Mouse (Mus musculus) hindbrain, embryonic 11.5 days (tissue): ENCODE results near the gene D130043K22Rik. TPM values are rescaled to one million over a fixed set of nuclear protein-coding genes. Genes with fewer than 3 reads are reported as not detected.

ENCODE experiments used
- ATAC-seq: fragments of 200-750 bp; cut with Nextera tagmentation; 2 replicates; pipeline ENCODE4 v1.8.0; 2017; ENCODE audit warnings: mild to moderate bottlenecking, moderate TSS enrichment, moderate library complexity; ENCODE audit not compliant: low FRiP score
- DNase-seq: peaks from one replicate; pipeline ENCODE4 v3.0.0-alpha.2; 2015; ENCODE audit warnings: low spot score
- H3K27ac ChIP-seq: fragments of 300-500 bp; sonication (generic); 2 replicates; pipeline ENCODE4 v1.5.1; 2014; ENCODE audit warnings: mild to moderate bottlenecking, low read depth, low read length
- H3K27me3 ChIP-seq: fragments of 300-500 bp; sonication (generic); 2 replicates; pipeline ENCODE4 v1.6.1; 2014; ENCODE audit warnings: mild to moderate bottlenecking, low read length, moderate library complexity, mixed read lengths; ENCODE audit not compliant: control insufficient read depth, insufficient read depth
- H3K36me3 ChIP-seq: fragments of 300-500 bp; sonication (generic); 2 replicates; pipeline ENCODE4 v1.6.1; 2014; ENCODE audit warnings: mild to moderate bottlenecking, low read length, moderate library complexity, mixed read lengths; ENCODE audit not compliant: control insufficient read depth, insufficient read depth
- H3K4me1 ChIP-seq: fragments of 300-500 bp; sonication (generic); replicated peaks from 2 replicates; pipeline ENCODE4 v1.6.1; 2014; ENCODE audit warnings: low read length, mixed read lengths; ENCODE audit not compliant: control insufficient read depth, insufficient read depth
- H3K4me2 ChIP-seq: fragments of 300-500 bp; sonication (generic); replicated peaks from 2 replicates; pipeline ENCODE4 v1.6.1; 2014; ENCODE audit warnings: mild to moderate bottlenecking, low read depth, low read length
- H3K4me3 ChIP-seq: fragments of 300-500 bp; sonication (generic); 2 replicates; pipeline ENCODE4 v1.5.1; 2014; ENCODE audit warnings: low read depth, low read length
- H3K9ac ChIP-seq: fragments of 300-500 bp; sonication (generic); 2 replicates; pipeline ENCODE4 v1.6.1; 2014; ENCODE audit warnings: low read depth, low read length
- H3K9me3 ChIP-seq: fragments of 300-500 bp; sonication (generic); 2 replicates; pipeline ENCODE4 v1.6.1; 2016; ENCODE audit warnings: low read length; ENCODE audit not compliant: control insufficient read depth
- WGBS: fragments of 180-500 bp; shearing (Covaris S2); extraction: QIAGEN DNeasy Blood & Tissue Kit; methylation state at CpG from one replicate; pipeline ENCODE4 v1.1.7; 2014; 5-methylcytosine and 5-hydroxymethylcytosine counted together
- polyA plus RNA-seq: library from polyadenylated mRNA; unstranded; fragments of >200 nt; fragmentation: Nextera tagmentation; extraction: Ambion mirVana; gene quantifications from 2 replicates; pipeline ENCODE4 v1.2.1, GENCODE M21; 2014

D130043K22Rik gene
- polyA plus RNA-seq, 1 experiment from 2014 or later: 0.94 TPM

GRCm38 (mm10) chr13:24901916-24902315 is 57.0 kb downstream of the D130043K22Rik start:
- no peaks in the 10 kb centered on the region for H3K27me3 ChIP-seq
- H3K27ac ChIP-seq: no peak overlapping the region
- WGBS: 74% methylated on average over 2 of the region's 2 CpGs
- ATAC-seq (no peak), DNase-seq (no peak)
- no peaks in the 10 kb centered on the region for H3K36me3 ChIP-seq
- no peaks in the 10 kb centered on the region for H3K9me3 ChIP-seq
- H3K4me2 ChIP-seq: no peak overlapping the region
- H3K4me1 ChIP-seq: no peaks in the 10 kb centered on the region
- no peak overlapping the region for H3K9ac ChIP-seq
- no peak overlapping the region for H3K4me3 ChIP-seq

GRCm38 (mm10) chr13:24903412-24903811 is 58.5 kb downstream of the D130043K22Rik start:
- H3K9me3 ChIP-seq: no peaks in the 10 kb centered on the region
- no peaks in the 10 kb centered on the region for H3K27me3 ChIP-seq
- H3K4me1 ChIP-seq: no peaks in the 10 kb centered on the region
- 86% methylated on average over 6 of the region's 6 CpGs for WGBS
- ATAC-seq: no peak
- no peak overlapping the region for H3K4me3 ChIP-seq
- DNase-seq: no peak
- no peaks in the 10 kb centered on the region for H3K36me3 ChIP-seq
- no peak overlapping the region for H3K9ac ChIP-seq
- H3K27ac ChIP-seq: no peak overlapping the region
- no peak overlapping the region for H3K4me2 ChIP-seq

DNA sequence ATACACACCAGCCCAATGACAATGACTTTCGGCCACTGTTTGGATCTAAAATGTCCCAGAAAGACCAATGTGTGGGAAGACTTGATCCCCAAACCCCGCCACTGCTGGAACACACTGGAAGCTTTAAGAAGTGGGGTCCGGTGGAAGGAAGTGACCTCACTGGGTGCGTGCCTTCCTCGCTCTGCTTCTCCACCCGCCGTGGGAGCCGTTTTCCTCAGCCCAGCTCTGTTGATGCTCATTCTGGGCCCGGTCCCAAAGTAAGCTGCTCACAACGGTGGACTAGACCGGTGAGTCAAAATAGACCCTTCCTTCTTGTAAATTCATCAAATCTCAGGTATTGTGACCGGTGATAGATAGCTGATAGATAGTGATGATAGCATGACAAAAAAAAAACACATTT is 60.5 kb downstream of the D130043K22Rik start:
- no peaks in the 10 kb centered on the region for H3K4me1 ChIP-seq
- H3K9ac ChIP-seq: no peak overlapping the region
- no peak overlapping the region for H3K4me2 ChIP-seq
- no peak for ATAC-seq
- no peak for DNase-seq
- H3K36me3 ChIP-seq: no peaks in the 10 kb centered on the region
- H3K9me3 ChIP-seq: no peaks in the 10 kb centered on the region
- H3K27me3 ChIP-seq: no peaks in the 10 kb centered on the region
- no peak overlapping the region for H3K27ac ChIP-seq
- H3K4me3 ChIP-seq: no peak overlapping the region
- WGBS: 93% methylated on average over 12 of the region's 12 CpGs

- Histone ChIP-seq H3K9me3 (no peaks in the 10 kb centered on the region), H3K4me3 (no peak overlapping the region), H3K4me1 (no peaks in the 10 kb centered on the region), H3K27me3 (no peaks in the 10 kb centered on the region), H3K36me3 (no peaks in the 10 kb centered on the region), H3K4me2 (no peak overlapping the region), H3K9ac (no peak overlapping the region), H3K27ac (no peak overlapping the region)
- 82% methylated on average over 11 of the region's 11 CpGs for WGBS
- ATAC-seq: no peak
- DNase-seq: no peak
Observed at GRCm38 (mm10) chr13:24906831-24907570, 62.1 kb downstream of the D130043K22Rik start.

GRCm38 (mm10) chr13:24909112-24909511 is 64.2 kb downstream of the D130043K22Rik start:
- Histone ChIP-seq H3K4me2 (no peak overlapping the region), H3K4me3 (no peak overlapping the region), H3K36me3 (no peaks in the 10 kb centered on the region), H3K27me3 (no peaks in the 10 kb centered on the region), H3K9ac (no peak overlapping the region), H3K9me3 (no peaks in the 10 kb centered on the region), H3K4me1 (no peaks in the 10 kb centered on the region), H3K27ac (no peak overlapping the region)
- DNase-seq: no peak
- 91% methylated on average over 1 of the region's 1 CpGs for WGBS
- no peak for ATAC-seq

- H3K4me3 ChIP-seq: no peak overlapping the region
- DNase-seq (no peak), ATAC-seq (no peak)
- no peak overlapping the region for H3K27ac ChIP-seq
- no peaks in the 10 kb centered on the region for H3K4me1 ChIP-seq
- H3K36me3 ChIP-seq: no peaks in the 10 kb centered on the region
- no peak overlapping the region for H3K9ac ChIP-seq
- no peaks in the 10 kb centered on the region for H3K9me3 ChIP-seq
- WGBS: 90% methylated on average over 7 of the region's 7 CpGs
- H3K27me3 ChIP-seq: no peaks in the 10 kb centered on the region
- no peak overlapping the region for H3K4me2 ChIP-seq
Observed at GRCm38 (mm10) chr13:24913576-24913975, 68.6 kb downstream of the D130043K22Rik start.

DNA sequence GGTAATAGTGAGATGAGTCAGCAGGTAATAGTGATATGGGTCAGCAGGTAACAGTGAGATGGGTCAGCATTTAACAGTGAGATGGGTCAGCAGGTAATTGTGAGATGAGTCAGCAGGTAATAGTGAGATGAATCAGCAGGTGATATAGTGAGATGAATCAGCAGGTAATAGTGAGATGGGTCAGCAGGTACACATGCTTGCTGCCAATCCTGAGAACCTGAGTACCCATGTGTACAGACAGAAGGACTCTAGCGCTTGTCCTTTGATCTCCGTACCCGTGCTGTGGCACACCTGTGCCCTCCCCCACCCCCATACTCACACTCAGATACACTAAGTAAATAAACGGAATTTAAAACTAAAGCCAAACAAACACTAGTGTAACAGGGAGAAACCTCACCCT is 70.0 kb downstream of the D130043K22Rik start:
- Histone ChIP-seq H3K27ac (no peak overlapping the region), H3K9ac (no peak overlapping the region), H3K4me3 (no peak overlapping the region), H3K36me3 (no peaks in the 10 kb centered on the region), H3K4me1 (no peaks in the 10 kb centered on the region), H3K9me3 (no peaks in the 10 kb centered on the region), H3K27me3 (no peaks in the 10 kb centered on the region), H3K4me2 (no peak overlapping the region)
- no peak for ATAC-seq
- 89% methylated on average over 4 of the region's 4 CpGs for WGBS
- no peak for DNase-seq

DNA sequence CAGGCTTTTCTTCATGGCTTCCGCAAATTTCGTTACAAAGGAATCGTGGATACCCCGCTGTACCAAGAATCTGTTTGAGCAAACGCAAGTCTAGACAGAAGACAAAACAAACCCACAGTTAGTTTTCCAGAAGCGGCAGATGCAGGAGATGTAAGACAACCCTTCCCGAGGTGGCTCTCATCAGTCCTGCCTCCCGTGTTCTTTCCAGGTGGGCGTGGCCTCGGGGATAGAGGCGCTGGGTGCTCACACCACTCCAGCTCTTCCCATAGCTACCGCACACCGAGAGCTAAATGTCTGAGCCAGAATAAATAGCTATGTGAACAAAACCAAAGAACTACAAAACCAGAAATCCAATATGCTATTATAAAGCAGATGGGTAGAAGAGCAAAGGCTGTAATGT is 70.9 kb downstream of the D130043K22Rik start:
- WGBS: 77% methylated on average over 13 of the region's 13 CpGs
- DNase-seq (no peak), ATAC-seq (no peak)
- Histone ChIP-seq H3K9me3 (no peaks in the 10 kb centered on the region), H3K4me1 (no peaks in the 10 kb centered on the region), H3K27me3 (no peaks in the 10 kb centered on the region), H3K4me2 (no peak overlapping the region), H3K4me3 (no peak overlapping the region), H3K9ac (no peak overlapping the region), H3K27ac (no peak overlapping the region), H3K36me3 (no peaks in the 10 kb centered on the region)

GRCm38 (mm10) chr13:24920333-24920977 is 75.5 kb downstream of the D130043K22Rik start:
- H3K4me1 ChIP-seq: no peaks in the 10 kb centered on the region
- no peak overlapping the region for H3K9ac ChIP-seq
- H3K9me3 ChIP-seq: no peaks in the 10 kb centered on the region
- no peak overlapping the region for H3K4me3 ChIP-seq
- 0 out of 2 replicates have a peak, but pooled peaks cover 2% of the 10 kb centered on the region for H3K36me3 ChIP-seq
- H3K4me2 ChIP-seq: no peak overlapping the region
- WGBS: 32% methylated on average over 5 of the region's 5 CpGs
- H3K27me3 ChIP-seq: no peaks in the 10 kb centered on the region
- no peak overlapping the region for H3K27ac ChIP-seq
- ATAC-seq (peak; percentile 30), DNase-seq (peak; percentile 63)
